Comparison of ENCODE assay signal across 15 mouse cellular contexts in genomic region chr10:76214161-76214560, GRCm38 (mm10). TPM values are rescaled to one million over a fixed set of nuclear protein-coding genes. Genes with fewer than 3 reads are reported as not detected.
"Had no signal": no experiment of that assay in that cellular context is flagged by ENCODE, and none has a peak within 500 bp of the region (broad histone marks: within the 10 kb centered on the region; RNA-seq: fewer than 3 reads in every experiment).

No protein-coding gene starts in this region.

- H3K27me3 ChIP-seq: neural tube, embryonic 13.5 days; stomach, embryonic 15.5 days had no signal

- H3K4me3 ChIP-seq: neural tube, embryonic 13.5 days; stomach, embryonic 15.5 days had no signal

- H3K9me3 ChIP-seq: stomach, embryonic 15.5 days had no signal

- H3K4me2 ChIP-seq: neural tube, embryonic 13.5 days; stomach, embryonic 15.5 days had no signal

- DNase-seq: kidney, adult 8-10 months; kidney, postnatal 36 days; layer of hippocampus, adult 9-11 months; lung, adult 2 months; lung, postnatal 36 days; midbrain, embryonic 14.5 days; thymus, adult 18-20 months; thymus, postnatal 14 days had no signal

- H3K9ac ChIP-seq: liver, embryonic 14.5 days; neural tube, embryonic 13.5 days; stomach, embryonic 15.5 days had no signal

- H3K27ac ChIP-seq: liver, embryonic 14.5 days; neural tube, embryonic 13.5 days; stomach, embryonic 15.5 days had no signal

- ATAC-seq: intestine, postnatal 0 days; lung, postnatal 0 days had no signal

- H3K4me1 ChIP-seq: neural tube, embryonic 13.5 days; stomach, embryonic 15.5 days had no signal

RNA-seq across cellular contexts. Expression of gene S100b, which starts 39.5 kb away (rescaled TPM):
- total RNA-seq: megakaryocyte progenitor cell, adult 5-6 weeks; monocyte, adult 5-6 weeks had no signal
